Mouse (Mus musculus): ENCODE measurements around the gene Dido1. TPM values are rescaled to one million over a fixed set of nuclear protein-coding genes. Genes with fewer than 3 reads are reported as not detected.

Gene Dido1
- polyA plus RNA-seq, 1 experiment from 2014 or later: 12.6 TPM

DNA sequence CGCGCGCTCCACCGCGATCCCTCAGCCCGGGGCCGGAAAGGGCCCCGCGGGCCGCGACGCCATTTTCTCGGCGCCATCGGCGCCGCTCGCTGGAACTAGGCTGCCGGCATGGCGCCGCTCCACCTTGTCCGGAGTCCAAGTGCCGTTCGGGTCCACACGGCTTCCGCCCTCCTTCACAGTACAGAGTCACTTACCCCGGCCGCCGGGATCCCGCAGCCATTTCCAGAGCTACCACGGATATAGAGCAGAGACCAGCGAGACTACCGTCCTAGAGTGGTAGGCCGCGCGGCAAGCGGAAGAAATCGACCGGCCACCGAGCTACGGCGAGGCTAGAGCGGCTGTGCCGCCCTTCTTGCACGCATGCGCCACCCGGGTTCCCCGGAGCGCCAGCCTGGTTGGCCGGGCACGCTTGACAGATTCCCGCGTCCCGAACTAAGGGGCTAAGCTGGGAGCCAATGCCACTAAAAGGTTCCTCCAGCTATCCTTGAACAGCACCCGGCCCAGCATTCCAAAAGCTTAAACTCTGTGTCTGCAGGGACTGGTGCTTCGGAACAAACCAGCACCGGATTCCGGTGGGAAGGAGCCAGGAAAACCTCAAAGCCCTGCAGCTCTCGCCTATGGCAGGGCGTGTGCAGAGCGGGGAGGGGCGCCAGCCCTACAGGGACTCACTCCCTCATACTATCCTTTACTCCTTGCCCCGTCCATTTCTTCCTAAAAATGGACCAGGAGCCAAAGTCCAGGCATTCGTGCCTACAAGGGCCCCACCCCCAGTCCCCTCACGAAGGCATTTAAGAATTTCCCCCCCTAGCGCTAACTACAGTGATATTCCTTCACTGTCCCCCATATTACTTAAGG lies 7.8 kb downstream of the Dido1 start:
- WGBS (ENCODE audit: insufficient replicate concordance): under 1% methylated on average over 66 of the region's 66 CpGs
- peaks cover 63% of the 10 kb centered on the region for H3K4me1 ChIP-seq (ENCODE audit: control insufficient read depth, low read depth, low read length)

DNA sequence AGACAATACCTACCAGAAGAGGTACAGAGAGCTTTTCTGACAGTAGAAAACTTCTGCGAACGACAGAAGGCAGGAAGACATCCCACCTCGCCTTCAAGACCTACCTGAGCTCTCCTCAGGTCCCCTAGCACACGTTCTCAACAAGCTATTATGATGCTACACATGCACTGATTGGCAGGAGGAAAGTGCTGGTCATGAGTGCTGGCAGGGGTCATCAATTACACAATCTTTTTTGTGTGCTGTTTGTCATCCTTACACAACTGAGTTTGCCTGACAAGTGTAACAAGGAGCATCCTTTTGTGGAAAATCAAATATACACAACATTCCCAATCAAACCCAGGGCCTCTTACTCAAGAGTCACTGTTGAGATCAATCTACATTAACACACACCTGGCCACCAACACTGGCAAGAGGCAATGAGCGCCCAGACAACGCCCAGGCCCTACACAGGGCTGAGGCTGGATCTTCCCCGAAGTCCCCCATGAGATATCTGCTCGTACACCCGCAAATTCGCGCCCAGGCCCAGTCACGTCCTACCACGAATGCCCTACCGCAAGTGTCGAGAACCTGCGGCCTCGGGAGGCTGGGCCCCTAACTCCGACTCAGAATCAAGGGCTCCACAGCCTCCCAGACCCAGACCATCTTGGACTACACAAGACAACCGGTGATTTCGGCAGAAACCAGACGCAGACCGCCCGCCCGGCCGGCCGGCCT lies 8.6 kb downstream of the Dido1 start:
- Histone ChIP-seq H3K4me1 (ENCODE audit: control insufficient read depth, low read depth, low read length) (peaks cover 61% of the 10 kb centered on the region), H3K36me3 (ENCODE audit: control insufficient read depth, insufficient read depth) (peaks cover 2% of the 10 kb centered on the region; the same call in 1 of the 2 replicates), H3K9ac (ENCODE audit: low read depth, low read length) (peak overlapping the region; percentile 91), H3K27me3 (ENCODE audit: control insufficient read depth, insufficient read depth, low read depth, low read length) (no peaks in the 10 kb centered on the region), H3K27ac (ENCODE audit: low read length) (peak overlapping the region; percentile 96), H3K4me2 (ENCODE audit: low read depth, low read length) (peak overlapping the region; percentile 94), H3K9me3 (replicated peaks; ENCODE audit: control insufficient read depth, low read length) (no peaks in the 10 kb centered on the region), H3K4me3 (ENCODE audit: low read depth, low read length) (peak overlapping the region; percentile 88)
- 2% methylated on average over 26 of the region's 26 CpGs for WGBS (ENCODE audit: insufficient replicate concordance)
- peak; percentile 48 for ATAC-seq (ENCODE audit: low read depth)

More for the DNA sequence above, 7.8 kb downstream of the Dido1 start:
- no peaks in the 10 kb centered on the region for H3K27me3 ChIP-seq (ENCODE audit: control insufficient read depth, insufficient read depth, low read depth, low read length)
- ATAC-seq (ENCODE audit: low read depth): peak; percentile 86
- peak overlapping the region; percentile 94 for H3K4me2 ChIP-seq (ENCODE audit: low read depth, low read length)
- H3K4me3 ChIP-seq (ENCODE audit: low read depth, low read length): peak overlapping the region; percentile 88
- H3K36me3 ChIP-seq (ENCODE audit: control insufficient read depth, insufficient read depth): peaks cover 4% of the 10 kb centered on the region; the same call in 1 of the 2 replicates
- peak overlapping the region; percentile 96 for H3K27ac ChIP-seq (ENCODE audit: low read length)
- H3K9me3 ChIP-seq (replicated peaks; ENCODE audit: control insufficient read depth, low read length): no peaks in the 10 kb centered on the region
- H3K9ac ChIP-seq (ENCODE audit: low read depth, low read length): peak overlapping the region; percentile 91

DNA sequence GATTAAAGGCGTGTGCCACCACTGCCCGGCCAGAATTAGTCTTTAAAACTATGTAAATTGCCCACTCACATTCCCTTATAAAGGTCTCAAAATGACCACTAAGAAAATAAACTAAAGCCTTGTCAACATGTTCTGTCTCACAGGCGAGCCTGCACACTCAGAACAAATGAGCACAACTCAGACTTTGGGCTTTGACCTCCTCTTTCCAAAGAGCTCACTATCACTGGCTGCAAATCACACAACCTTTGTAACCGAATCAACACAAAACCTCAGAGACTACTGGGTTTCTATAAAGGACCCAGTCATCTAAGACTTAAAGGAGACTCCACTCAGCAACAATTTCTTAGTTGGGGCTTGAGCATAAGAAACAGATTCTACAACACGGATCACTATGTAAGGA lies 9.3 kb downstream of the Dido1 start:
- H3K27ac ChIP-seq (ENCODE audit: low read length): peak overlapping the region; percentile 96
- no peaks in the 10 kb centered on the region for H3K9me3 ChIP-seq (replicated peaks; ENCODE audit: control insufficient read depth, low read length)
- WGBS (ENCODE audit: insufficient replicate concordance): 40% methylated on average over 5 of the region's 5 CpGs
- peaks cover 63% of the 10 kb centered on the region for H3K4me1 ChIP-seq (ENCODE audit: control insufficient read depth, low read depth, low read length)
- H3K4me3 ChIP-seq (ENCODE audit: low read depth, low read length): peak overlapping the region; percentile 88
- H3K27me3 ChIP-seq (ENCODE audit: control insufficient read depth, insufficient read depth, low read depth, low read length): no peaks in the 10 kb centered on the region
- H3K4me2 ChIP-seq (ENCODE audit: low read depth, low read length): peak overlapping the region; percentile 94
- peak overlapping the region; percentile 91 for H3K9ac ChIP-seq (ENCODE audit: low read depth, low read length)
- ATAC-seq (ENCODE audit: low read depth): no peak
- no peaks in the 10 kb centered on the region; the same call in 1 of the 2 replicates for H3K36me3 ChIP-seq (ENCODE audit: control insufficient read depth, insufficient read depth)

DNA sequence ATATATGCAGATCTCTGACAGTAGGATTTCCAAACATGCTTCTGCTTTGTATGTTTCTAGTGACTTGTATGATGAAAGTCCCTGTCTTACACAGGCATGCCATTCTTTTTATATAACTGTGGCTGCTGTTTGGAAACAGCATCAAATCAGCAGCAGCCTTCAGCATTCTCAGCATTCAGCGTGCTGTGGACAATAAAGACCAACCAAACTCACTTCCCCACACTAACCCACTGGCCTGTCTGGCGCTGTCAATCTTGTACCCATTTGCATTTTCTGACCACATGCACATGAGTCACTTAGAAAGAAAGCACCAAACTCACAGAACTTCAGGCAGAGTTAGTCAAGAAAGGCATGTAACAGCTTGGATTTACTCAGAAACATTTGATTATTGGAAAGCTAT lies 14.6 kb downstream of the Dido1 start:
- Histone ChIP-seq H3K4me2 (ENCODE audit: low read depth, low read length) (no peak overlapping the region), H3K9ac (ENCODE audit: low read depth, low read length) (no peak overlapping the region), H3K36me3 (ENCODE audit: control insufficient read depth, insufficient read depth) (peaks cover 10% of the 10 kb centered on the region), H3K4me1 (ENCODE audit: control insufficient read depth, low read depth, low read length) (peaks cover 35% of the 10 kb centered on the region), H3K4me3 (ENCODE audit: low read depth, low read length) (no peak overlapping the region), H3K9me3 (replicated peaks; ENCODE audit: control insufficient read depth, low read length) (no peaks in the 10 kb centered on the region), H3K27ac (ENCODE audit: low read length) (no peak overlapping the region), H3K27me3 (ENCODE audit: control insufficient read depth, insufficient read depth, low read depth, low read length) (no peaks in the 10 kb centered on the region)
- ATAC-seq (ENCODE audit: low read depth): no peak
- 47% methylated on average over 2 of the region's 2 CpGs for WGBS (ENCODE audit: insufficient replicate concordance)

DNA sequence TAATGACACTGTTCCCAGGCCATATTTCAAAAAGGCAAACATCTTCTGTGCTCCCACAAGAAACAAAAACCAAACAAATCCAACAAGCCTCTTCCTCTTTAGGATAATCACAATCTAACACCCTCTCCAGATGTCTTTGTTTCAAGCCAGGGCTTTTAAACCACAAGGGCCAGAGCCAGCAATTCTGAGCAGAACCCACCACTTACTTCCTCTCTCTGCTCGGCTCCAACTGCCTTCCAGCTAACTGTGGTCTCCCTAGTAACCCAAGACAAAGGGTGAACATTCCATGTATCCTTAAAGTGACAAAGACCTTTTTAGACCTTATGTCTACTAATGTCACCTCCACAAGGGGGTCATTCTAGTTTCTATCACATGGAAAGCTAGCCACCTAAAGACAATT lies 17.2 kb downstream of the Dido1 start:
- H3K4me3 ChIP-seq (ENCODE audit: low read depth, low read length): no peak overlapping the region
- H3K4me1 ChIP-seq (ENCODE audit: control insufficient read depth, low read depth, low read length): peaks cover 17% of the 10 kb centered on the region
- 0 out of 2 replicates have a peak overlapping the region, but pooled peaks have one; percentile 4 for H3K27ac ChIP-seq (ENCODE audit: low read length)
- H3K9me3 ChIP-seq (replicated peaks; ENCODE audit: control insufficient read depth, low read length): no peaks in the 10 kb centered on the region
- H3K36me3 ChIP-seq (ENCODE audit: control insufficient read depth, insufficient read depth): peaks cover 35% of the 10 kb centered on the region
- no peaks in the 10 kb centered on the region for H3K27me3 ChIP-seq (ENCODE audit: control insufficient read depth, insufficient read depth, low read depth, low read length)
- H3K4me2 ChIP-seq (ENCODE audit: low read depth, low read length): no peak overlapping the region
- WGBS (ENCODE audit: insufficient replicate concordance): 8% methylated on average over 1 of the region's 1 CpGs
- no peak overlapping the region for H3K9ac ChIP-seq (ENCODE audit: low read depth, low read length)
- ATAC-seq (ENCODE audit: low read depth): no peak; the same call in 1 of the 2 replicates

DNA sequence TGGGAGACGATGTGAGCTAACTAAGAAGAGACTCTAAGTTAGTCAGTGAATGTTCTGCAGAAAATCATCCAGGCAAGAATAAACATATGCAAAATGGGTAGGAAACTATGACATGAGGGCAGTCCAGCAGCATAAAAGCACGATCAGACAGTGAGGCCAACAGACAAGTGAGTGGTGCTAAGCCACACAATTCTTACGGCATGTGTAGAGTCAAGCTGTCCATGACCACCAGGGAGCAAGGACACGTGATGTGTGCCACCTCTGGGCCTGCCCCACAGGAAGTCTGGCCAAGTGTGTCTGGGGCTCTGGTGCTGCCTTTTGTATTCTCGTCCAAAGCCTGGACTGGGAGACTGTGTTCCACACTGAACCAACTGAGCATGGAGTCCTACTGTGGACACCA lies 20.0 kb downstream of the Dido1 start:
- no peak overlapping the region for H3K9ac ChIP-seq (ENCODE audit: low read depth, low read length)
- H3K27me3 ChIP-seq (ENCODE audit: control insufficient read depth, insufficient read depth, low read depth, low read length): no peaks in the 10 kb centered on the region
- H3K4me3 ChIP-seq (ENCODE audit: low read depth, low read length): no peak overlapping the region
- peaks cover 10% of the 10 kb centered on the region for H3K4me1 ChIP-seq (ENCODE audit: control insufficient read depth, low read depth, low read length)
- 74% methylated on average over 5 of the region's 5 CpGs for WGBS (ENCODE audit: insufficient replicate concordance)
- no peak overlapping the region for H3K4me2 ChIP-seq (ENCODE audit: low read depth, low read length)
- peaks cover 59% of the 10 kb centered on the region for H3K36me3 ChIP-seq (ENCODE audit: control insufficient read depth, insufficient read depth)
- H3K27ac ChIP-seq (ENCODE audit: low read length): no peak overlapping the region
- no peak for ATAC-seq (ENCODE audit: low read depth)
- no peaks in the 10 kb centered on the region for H3K9me3 ChIP-seq (replicated peaks; ENCODE audit: control insufficient read depth, low read length)

DNA sequence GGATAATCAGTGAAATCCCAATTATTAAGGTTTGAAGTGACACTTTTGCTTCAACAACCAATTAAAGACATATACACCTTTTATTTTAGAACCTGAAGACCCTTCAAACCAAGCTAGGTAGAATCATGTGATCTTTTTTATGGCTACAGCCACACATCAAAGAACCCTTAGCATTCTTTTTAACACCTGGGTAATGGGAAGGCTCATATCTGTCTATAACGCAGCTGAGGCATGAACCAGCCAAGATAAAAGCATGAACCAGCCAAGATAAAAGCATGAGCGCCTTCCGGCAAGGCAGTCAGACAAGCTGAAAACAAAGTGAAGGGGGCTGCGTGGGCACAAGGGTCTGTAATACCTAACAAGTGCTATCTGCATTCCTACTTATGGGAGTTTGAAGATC lies 25.8 kb downstream of the Dido1 start:
- Histone ChIP-seq H3K4me3 (ENCODE audit: low read depth, low read length) (no peak overlapping the region), H3K36me3 (ENCODE audit: control insufficient read depth, insufficient read depth) (peaks cover 78% of the 10 kb centered on the region), H3K9me3 (replicated peaks; ENCODE audit: control insufficient read depth, low read length) (no peaks in the 10 kb centered on the region), H3K9ac (ENCODE audit: low read depth, low read length) (no peak overlapping the region), H3K27me3 (ENCODE audit: control insufficient read depth, insufficient read depth, low read depth, low read length) (no peaks in the 10 kb centered on the region), H3K27ac (ENCODE audit: low read length) (peak overlapping the region; percentile 67), H3K4me2 (ENCODE audit: low read depth, low read length) (no peak overlapping the region), H3K4me1 (ENCODE audit: control insufficient read depth, low read depth, low read length) (peaks cover 15% of the 10 kb centered on the region)
- WGBS (ENCODE audit: insufficient replicate concordance): 39% methylated on average over 4 of the region's 4 CpGs
- ATAC-seq (ENCODE audit: low read depth): peak; percentile 55

DNA sequence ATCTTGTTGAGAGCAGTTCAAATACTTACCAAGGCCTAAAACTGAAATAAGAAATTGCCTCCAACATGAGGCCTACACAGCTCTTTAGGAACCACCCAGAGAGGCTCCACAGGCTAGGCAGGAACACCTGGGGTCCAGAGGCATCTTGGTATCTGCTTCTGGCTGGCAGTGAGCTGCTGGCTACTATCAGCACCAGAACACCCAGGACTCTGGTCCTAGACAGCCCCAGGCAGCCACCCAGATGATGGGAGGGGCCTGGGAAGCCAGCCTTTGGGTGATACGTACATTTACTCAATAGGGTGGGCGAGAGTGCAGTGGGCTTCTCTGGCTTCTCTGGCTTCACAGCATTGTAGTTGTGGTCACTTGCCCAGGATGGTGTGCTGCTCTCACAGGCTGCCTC lies 26.3 kb downstream of the Dido1 start:
- peak; percentile 85 for ATAC-seq (ENCODE audit: low read depth)
- Histone ChIP-seq H3K27ac (ENCODE audit: low read length) (peak overlapping the region; percentile 67), H3K27me3 (ENCODE audit: control insufficient read depth, insufficient read depth, low read depth, low read length) (no peaks in the 10 kb centered on the region), H3K9me3 (replicated peaks; ENCODE audit: control insufficient read depth, low read length) (no peaks in the 10 kb centered on the region), H3K4me3 (ENCODE audit: low read depth, low read length) (no peak overlapping the region), H3K4me2 (ENCODE audit: low read depth, low read length) (no peak overlapping the region), H3K4me1 (ENCODE audit: control insufficient read depth, low read depth, low read length) (peaks cover 15% of the 10 kb centered on the region), H3K9ac (ENCODE audit: low read depth, low read length) (peak overlapping the region; percentile 9; the same call in 1 of the 2 replicates), H3K36me3 (ENCODE audit: control insufficient read depth, insufficient read depth) (peaks cover 73% of the 10 kb centered on the region)
- 44% methylated on average over 2 of the region's 2 CpGs for WGBS (ENCODE audit: insufficient replicate concordance)

DNA sequence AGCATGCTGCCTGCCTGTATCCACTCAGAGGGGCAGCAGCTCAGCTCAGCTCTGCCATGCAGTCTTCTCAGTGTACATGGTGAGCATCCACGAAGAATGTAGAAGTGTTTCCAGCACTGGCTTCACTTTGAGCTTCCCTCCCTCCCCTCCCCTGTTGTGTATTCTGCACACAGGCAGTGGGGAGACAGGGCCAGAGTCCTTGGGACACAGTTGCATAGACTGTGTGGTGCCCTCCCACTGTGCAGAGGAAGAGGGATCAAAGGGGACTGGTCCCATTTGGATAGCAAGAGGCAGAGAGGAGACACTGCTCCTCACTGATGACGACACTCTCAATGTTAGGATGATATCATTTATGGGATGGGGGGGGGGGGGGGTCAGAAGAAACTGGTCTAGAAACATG lies 28.6 kb downstream of the Dido1 start:
- Histone ChIP-seq H3K4me1 (ENCODE audit: control insufficient read depth, low read depth, low read length) (peaks cover 15% of the 10 kb centered on the region), H3K27me3 (ENCODE audit: control insufficient read depth, insufficient read depth, low read depth, low read length) (no peaks in the 10 kb centered on the region), H3K4me2 (ENCODE audit: low read depth, low read length) (no peak overlapping the region), H3K36me3 (ENCODE audit: control insufficient read depth, insufficient read depth) (peaks cover 50% of the 10 kb centered on the region), H3K9ac (ENCODE audit: low read depth, low read length) (no peak overlapping the region), H3K9me3 (replicated peaks; ENCODE audit: control insufficient read depth, low read length) (no peaks in the 10 kb centered on the region), H3K27ac (ENCODE audit: low read length) (no peak overlapping the region), H3K4me3 (ENCODE audit: low read depth, low read length) (no peak overlapping the region)
- peak; percentile 39 for ATAC-seq (ENCODE audit: low read depth)
- 65% methylated on average over 2 of the region's 2 CpGs for WGBS (ENCODE audit: insufficient replicate concordance)

Data from liver, embryonic 16.5 days (tissue).